Mouse (Mus musculus) inflammation-experienced regulatory T-cells, adult 6 months (primary cell): ENCODE data around the gene C2cd3. TPM values are rescaled to one million over a fixed set of nuclear protein-coding genes. Genes with fewer than 3 reads are reported as not detected.
"Not testable (repeated sequence)": the region's sequence is repeated elsewhere in the genome, so short reads cannot be mapped to it uniquely, and the experiment has no call there.

ENCODE experiments used
- ATAC-seq: one replicate; pipeline ENCODE4 v1.8.0; 2017
- polyA plus RNA-seq, 3 experiments: library from polyadenylated mRNA; unstranded; fragments of 100-300 nt; shearing (Covaris generic); gene quantifications; one replicate each; pipeline ENCODE4 v1.2.1; 2017

C2cd3 gene
- polyA plus RNA-seq, 3 experiments from 2014 or later: 32.1 to 38.2 (median 36.9) TPM

GRCm38 (mm10) chr7:100472777-100473176 is 100.7 kb downstream of the C2cd3 start, which contains the start of gene Ucp3:
Ucp3 (plus strand) TSS chr7:100472990.
- no peak for ATAC-seq

GRCm38 (mm10) chr7:100473846-100474454 is 101.9 kb downstream of the C2cd3 start:
- no peak for ATAC-seq

GRCm38 (mm10) chr7:100474680-100475079 is 102.6 kb downstream of the C2cd3 start:
- ATAC-seq: no peak

GRCm38 (mm10) chr7:100479100-100479822 is 107.2 kb downstream of the C2cd3 start:
- ATAC-seq: no peak

- no peak for ATAC-seq
Observed at GRCm38 (mm10) chr7:100479823-100480164, 107.8 kb downstream of the C2cd3 start.

- ATAC-seq: no peak
Observed at GRCm38 (mm10) chr7:100480175-100480574, 108.1 kb downstream of the C2cd3 start.

- ATAC-seq: not testable (repeated sequence)
Observed at GRCm38 (mm10) chr7:100482046-100482445, 110.0 kb downstream of the C2cd3 start.

GRCm38 (mm10) chr7:100484493-100484892 is 112.5 kb downstream of the C2cd3 start:
- ATAC-seq: no peak

GRCm38 (mm10) chr7:100487301-100487700 is 115.3 kb downstream of the C2cd3 start:
- no peak for ATAC-seq

- no peak for ATAC-seq
Observed at GRCm38 (mm10) chr7:100488474-100489048, 116.5 kb downstream of the C2cd3 start.

- ATAC-seq: peak; percentile 19
Observed at GRCm38 (mm10) chr7:100492391-100493116, 120.5 kb downstream of the C2cd3 start.

- ATAC-seq: peak; percentile 62
Observed at GRCm38 (mm10) chr7:100493117-100493483, 121.1 kb downstream of the C2cd3 start, which contains the start of gene Ucp2. Ucp2 (plus strand) TSS chr7:100493337.

GRCm38 (mm10) chr7:100493484-100494414 is 121.7 kb downstream of the C2cd3 start:
- peak; percentile 19 for ATAC-seq

GRCm38 (mm10) chr7:100494415-100494831 is 122.4 kb downstream of the C2cd3 start:
- ATAC-seq: no peak

GRCm38 (mm10) chr7:100495042-100495441 is 123.0 kb downstream of the C2cd3 start:
- ATAC-seq: no peak

GRCm38 (mm10) chr7:100495581-100496251 is 123.7 kb downstream of the C2cd3 start:
- peak; percentile 78 for ATAC-seq

GRCm38 (mm10) chr7:100496371-100496770 is 124.3 kb downstream of the C2cd3 start:
- ATAC-seq: no peak

- no peak for ATAC-seq
Observed at GRCm38 (mm10) chr7:100496791-100497190, 124.8 kb downstream of the C2cd3 start.

- no peak for ATAC-seq
Observed at GRCm38 (mm10) chr7:100497402-100497801, 125.4 kb downstream of the C2cd3 start.

GRCm38 (mm10) chr7:100497982-100498381 is 125.9 kb downstream of the C2cd3 start:
- no peak for ATAC-seq

GRCm38 (mm10) chr7:100499465-100499864 is 127.4 kb downstream of the C2cd3 start:
- ATAC-seq: no peak
